Mouse (Mus musculus): ENCODE data around the gene Adamts13. TPM values are rescaled to one million over a fixed set of nuclear protein-coding genes. Genes with fewer than 3 reads are reported as not detected.

Adamts13 gene
- polyA plus RNA-seq, 1 experiment from 2014 or later: not detected

DNA sequence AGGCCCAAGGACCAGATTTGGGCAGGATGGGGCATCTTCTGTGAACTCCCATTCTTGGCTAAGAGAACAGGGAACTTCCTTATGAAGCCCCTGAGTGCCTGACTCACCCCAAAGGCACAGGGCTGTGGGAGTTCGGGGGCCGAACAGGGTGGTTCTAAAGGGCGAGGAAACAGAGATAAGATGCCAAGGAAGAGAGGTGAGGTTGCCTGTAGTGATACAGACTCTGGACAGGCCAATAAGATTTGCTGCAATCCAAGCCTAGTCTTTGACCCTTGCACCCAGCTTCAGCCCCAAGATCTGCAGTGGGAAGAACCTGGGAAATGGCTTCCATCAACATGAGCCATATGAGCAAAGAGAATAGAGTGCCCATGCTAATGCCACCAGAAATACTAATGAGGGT is 30.0 kb upstream of the Adamts13 start:
- H3K4me3 ChIP-seq (ENCODE audit: low read depth, low read length): no peak overlapping the region
- no peaks in the 10 kb centered on the region for H3K9me3 ChIP-seq (ENCODE audit: control insufficient read depth, low read length)
- DNase-seq (ENCODE audit: low spot score) (no peak), ATAC-seq (ENCODE audit: low read depth) (no peak)
- no peaks in the 10 kb centered on the region for H3K4me1 ChIP-seq (ENCODE audit: control insufficient read depth, insufficient read depth, low read length)
- H3K27me3 ChIP-seq (replicated peaks; ENCODE audit: control insufficient read depth, insufficient read depth, low read length): no peaks in the 10 kb centered on the region
- H3K27ac ChIP-seq (replicated peaks; ENCODE audit: low read depth, low read length): no peak overlapping the region
- H3K4me2 ChIP-seq (ENCODE audit: low read depth, low read length): no peak overlapping the region
- H3K9ac ChIP-seq (ENCODE audit: low read depth, low read length): no peak overlapping the region
- WGBS: 72% methylated on average over 3 of the region's 3 CpGs
- H3K36me3 ChIP-seq (ENCODE audit: control insufficient read depth, insufficient read depth, low read length): 0 out of 2 replicates have a peak, but pooled peaks cover 2% of the 10 kb centered on the region

GRCm38 (mm10) chr2:26950411-26950810 is 22.8 kb upstream of the Adamts13 start:
- no peak overlapping the region for H3K9ac ChIP-seq (ENCODE audit: low read depth, low read length)
- peaks cover 58% of the 10 kb centered on the region for H3K36me3 ChIP-seq (ENCODE audit: control insufficient read depth, insufficient read depth, low read length)
- 93% methylated on average over 2 of the region's 2 CpGs for WGBS
- no peak overlapping the region for H3K4me2 ChIP-seq (ENCODE audit: low read depth, low read length)
- no peaks in the 10 kb centered on the region for H3K9me3 ChIP-seq (ENCODE audit: control insufficient read depth, low read length)
- DNase-seq (ENCODE audit: low spot score) (no peak), ATAC-seq (ENCODE audit: low read depth) (no peak)
- H3K27ac ChIP-seq (replicated peaks; ENCODE audit: low read depth, low read length): no peak overlapping the region
- no peaks in the 10 kb centered on the region for H3K27me3 ChIP-seq (replicated peaks; ENCODE audit: control insufficient read depth, insufficient read depth, low read length)
- H3K4me1 ChIP-seq (ENCODE audit: control insufficient read depth, insufficient read depth, low read length): no peaks in the 10 kb centered on the region
- H3K4me3 ChIP-seq (ENCODE audit: low read depth, low read length): no peak overlapping the region

- DNase-seq (ENCODE audit: low spot score) (no peak), ATAC-seq (ENCODE audit: low read depth) (no peak)
- no peak overlapping the region for H3K9ac ChIP-seq (ENCODE audit: low read depth, low read length)
- 81% methylated on average over 8 of the region's 8 CpGs for WGBS
- H3K4me2 ChIP-seq (ENCODE audit: low read depth, low read length): no peak overlapping the region
- H3K4me1 ChIP-seq (ENCODE audit: control insufficient read depth, insufficient read depth, low read length): no peaks in the 10 kb centered on the region
- H3K27ac ChIP-seq (replicated peaks; ENCODE audit: low read depth, low read length): no peak overlapping the region
- no peak overlapping the region for H3K4me3 ChIP-seq (ENCODE audit: low read depth, low read length)
- no peaks in the 10 kb centered on the region for H3K27me3 ChIP-seq (replicated peaks; ENCODE audit: control insufficient read depth, insufficient read depth, low read length)
- no peaks in the 10 kb centered on the region for H3K9me3 ChIP-seq (ENCODE audit: control insufficient read depth, low read length)
- H3K36me3 ChIP-seq (ENCODE audit: control insufficient read depth, insufficient read depth, low read length): peaks cover 68% of the 10 kb centered on the region
Observed at GRCm38 (mm10) chr2:26951346-26951905, 21.8 kb upstream of the Adamts13 start.

DNA sequence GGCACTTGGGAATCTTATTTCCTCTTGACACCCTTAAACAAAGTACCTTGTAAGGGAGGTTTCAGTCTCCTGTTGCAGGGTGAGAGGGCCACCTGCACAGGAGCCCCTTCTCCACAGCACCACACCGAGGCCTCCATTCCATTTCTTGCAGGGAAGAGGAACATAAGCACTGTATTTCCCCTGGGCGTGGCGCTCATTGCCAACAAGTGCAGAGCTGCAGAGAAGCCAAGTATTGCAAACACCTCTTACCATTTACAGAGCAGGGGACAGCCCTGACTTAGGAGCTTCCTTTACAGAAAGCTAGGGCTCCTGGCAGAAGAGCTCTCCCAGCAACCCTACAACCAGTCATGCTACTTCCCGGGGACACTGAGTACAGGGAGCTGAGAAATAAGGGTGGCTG is 21.0 kb upstream of the Adamts13 start:
- Histone ChIP-seq H3K27me3 (replicated peaks; ENCODE audit: control insufficient read depth, insufficient read depth, low read length) (no peaks in the 10 kb centered on the region), H3K4me2 (ENCODE audit: low read depth, low read length) (no peak overlapping the region), H3K9me3 (ENCODE audit: control insufficient read depth, low read length) (no peaks in the 10 kb centered on the region), H3K4me3 (ENCODE audit: low read depth, low read length) (no peak overlapping the region), H3K4me1 (ENCODE audit: control insufficient read depth, insufficient read depth, low read length) (no peaks in the 10 kb centered on the region), H3K36me3 (ENCODE audit: control insufficient read depth, insufficient read depth, low read length) (peaks cover 73% of the 10 kb centered on the region), H3K27ac (replicated peaks; ENCODE audit: low read depth, low read length) (no peak overlapping the region), H3K9ac (ENCODE audit: low read depth, low read length) (no peak overlapping the region)
- DNase-seq (ENCODE audit: low spot score) (no peak), ATAC-seq (ENCODE audit: low read depth) (no peak)
- WGBS: 92% methylated on average over 4 of the region's 4 CpGs

GRCm38 (mm10) chr2:26952866-26953265 is 20.4 kb upstream of the Adamts13 start:
- ATAC-seq (ENCODE audit: low read depth) (no peak), DNase-seq (ENCODE audit: low spot score) (no peak)
- no peak overlapping the region for H3K4me2 ChIP-seq (ENCODE audit: low read depth, low read length)
- 82% methylated on average over 8 of the region's 8 CpGs for WGBS
- H3K4me3 ChIP-seq (ENCODE audit: low read depth, low read length): no peak overlapping the region
- H3K9ac ChIP-seq (ENCODE audit: low read depth, low read length): no peak overlapping the region
- H3K27ac ChIP-seq (replicated peaks; ENCODE audit: low read depth, low read length): no peak overlapping the region
- no peaks in the 10 kb centered on the region for H3K27me3 ChIP-seq (replicated peaks; ENCODE audit: control insufficient read depth, insufficient read depth, low read length)
- H3K36me3 ChIP-seq (ENCODE audit: control insufficient read depth, insufficient read depth, low read length): peaks cover 80% of the 10 kb centered on the region
- no peaks in the 10 kb centered on the region for H3K4me1 ChIP-seq (ENCODE audit: control insufficient read depth, insufficient read depth, low read length)
- no peaks in the 10 kb centered on the region for H3K9me3 ChIP-seq (ENCODE audit: control insufficient read depth, low read length)

DNA sequence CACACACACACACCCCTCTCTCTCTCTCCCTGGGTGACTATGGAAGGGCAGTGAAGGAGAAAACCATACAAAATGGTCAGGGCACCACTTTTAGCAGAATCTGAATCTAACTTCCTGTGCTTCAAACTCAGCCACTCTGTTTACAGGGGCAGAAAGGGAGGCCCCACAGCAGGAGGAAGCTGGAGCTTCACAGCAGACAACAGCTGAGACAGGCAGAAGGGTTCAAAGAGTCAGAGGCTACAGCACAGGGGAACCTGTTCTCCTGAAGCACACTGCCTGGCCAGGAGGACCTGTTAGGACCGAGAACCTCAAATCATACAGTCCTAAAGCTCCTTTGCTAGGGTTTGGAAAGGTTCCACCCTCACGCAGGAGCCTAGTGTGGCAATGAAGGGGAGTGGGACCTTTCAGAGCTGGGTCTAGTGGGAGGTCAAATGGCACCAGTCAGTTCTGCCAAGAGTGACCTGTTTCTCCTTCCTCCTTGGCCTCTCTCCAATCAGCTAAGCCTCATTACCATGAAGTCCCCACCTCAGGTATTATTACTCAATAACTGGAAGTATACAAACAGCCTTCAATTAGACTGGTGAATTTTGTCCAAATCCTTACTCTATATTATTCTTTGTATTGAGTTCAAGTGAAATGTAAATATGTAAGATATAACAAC is 18.4 kb upstream of the Adamts13 start:
- DNase-seq (ENCODE audit: low spot score) (no peak), ATAC-seq (ENCODE audit: low read depth) (no peak)
- H3K4me2 ChIP-seq (ENCODE audit: low read depth, low read length): no peak overlapping the region
- H3K9ac ChIP-seq (ENCODE audit: low read depth, low read length): no peak overlapping the region
- H3K4me1 ChIP-seq (ENCODE audit: control insufficient read depth, insufficient read depth, low read length): no peaks in the 10 kb centered on the region
- H3K4me3 ChIP-seq (ENCODE audit: low read depth, low read length): no peak overlapping the region
- H3K27me3 ChIP-seq (replicated peaks; ENCODE audit: control insufficient read depth, insufficient read depth, low read length): no peaks in the 10 kb centered on the region
- WGBS: 89% methylated on average over 2 of the region's 2 CpGs
- peaks cover 90% of the 10 kb centered on the region for H3K36me3 ChIP-seq (ENCODE audit: control insufficient read depth, insufficient read depth, low read length)
- no peak overlapping the region for H3K27ac ChIP-seq (replicated peaks; ENCODE audit: low read depth, low read length)
- H3K9me3 ChIP-seq (ENCODE audit: control insufficient read depth, low read length): no peaks in the 10 kb centered on the region

DNA sequence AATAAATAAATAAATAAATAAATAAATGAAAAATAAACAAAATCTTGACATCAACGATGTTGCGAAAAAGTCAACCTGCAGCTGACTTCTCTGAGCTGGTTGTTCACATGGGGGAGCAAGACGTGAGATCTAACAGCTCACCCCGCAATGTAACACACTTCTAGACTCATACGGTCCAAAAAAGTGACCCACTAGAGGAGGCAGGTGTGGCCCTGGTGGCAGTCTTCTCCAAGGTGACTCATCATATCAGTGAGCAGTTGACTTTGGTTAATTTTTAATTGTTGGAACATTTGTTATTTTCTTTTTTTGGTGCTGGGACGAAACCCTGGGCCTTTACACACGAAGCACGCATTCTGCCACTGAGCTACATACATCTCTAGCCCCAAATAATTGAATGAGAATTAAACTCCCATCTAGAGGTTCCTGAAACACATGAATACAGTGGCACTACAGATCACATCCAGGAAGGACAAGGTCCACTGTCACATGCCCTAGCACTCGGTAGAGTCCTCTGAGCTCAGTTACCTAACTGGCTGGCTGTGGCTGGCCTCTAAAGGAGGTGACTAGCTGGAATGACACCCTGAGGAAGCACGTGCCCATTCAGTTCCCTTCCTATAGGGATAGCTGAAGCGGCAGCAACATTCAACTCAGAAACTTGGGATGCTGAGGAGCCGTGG is 16.3 kb upstream of the Adamts13 start:
- 97% methylated on average over 12 of the region's 12 CpGs for WGBS
- Histone ChIP-seq H3K9ac (ENCODE audit: low read depth, low read length) (no peak overlapping the region), H3K4me2 (ENCODE audit: low read depth, low read length) (no peak overlapping the region), H3K36me3 (ENCODE audit: control insufficient read depth, insufficient read depth, low read length) (peaks cover 95% of the 10 kb centered on the region), H3K27me3 (replicated peaks; ENCODE audit: control insufficient read depth, insufficient read depth, low read length) (no peaks in the 10 kb centered on the region), H3K27ac (replicated peaks; ENCODE audit: low read depth, low read length) (no peak overlapping the region), H3K4me3 (ENCODE audit: low read depth, low read length) (no peak overlapping the region), H3K4me1 (ENCODE audit: control insufficient read depth, insufficient read depth, low read length) (no peaks in the 10 kb centered on the region), H3K9me3 (ENCODE audit: control insufficient read depth, low read length) (no peaks in the 10 kb centered on the region)
- DNase-seq (ENCODE audit: low spot score) (no peak), ATAC-seq (ENCODE audit: low read depth) (no peak)

- no peak for DNase-seq (ENCODE audit: low spot score)
- no peak overlapping the region for H3K4me3 ChIP-seq (ENCODE audit: low read depth, low read length)
- H3K4me2 ChIP-seq (ENCODE audit: low read depth, low read length): no peak overlapping the region
- no peak for ATAC-seq (ENCODE audit: low read depth)
- 74% methylated on average over 2 of the region's 2 CpGs for WGBS
- peaks cover 94% of the 10 kb centered on the region for H3K36me3 ChIP-seq (ENCODE audit: control insufficient read depth, insufficient read depth, low read length)
- H3K27me3 ChIP-seq (replicated peaks; ENCODE audit: control insufficient read depth, insufficient read depth, low read length): no peaks in the 10 kb centered on the region
- H3K27ac ChIP-seq (replicated peaks; ENCODE audit: low read depth, low read length): no peak overlapping the region
- no peaks in the 10 kb centered on the region for H3K4me1 ChIP-seq (ENCODE audit: control insufficient read depth, insufficient read depth, low read length)
- H3K9me3 ChIP-seq (ENCODE audit: control insufficient read depth, low read length): no peaks in the 10 kb centered on the region
- H3K9ac ChIP-seq (ENCODE audit: low read depth, low read length): no peak overlapping the region
Observed at GRCm38 (mm10) chr2:26957488-26957859, 15.7 kb upstream of the Adamts13 start.

DNA sequence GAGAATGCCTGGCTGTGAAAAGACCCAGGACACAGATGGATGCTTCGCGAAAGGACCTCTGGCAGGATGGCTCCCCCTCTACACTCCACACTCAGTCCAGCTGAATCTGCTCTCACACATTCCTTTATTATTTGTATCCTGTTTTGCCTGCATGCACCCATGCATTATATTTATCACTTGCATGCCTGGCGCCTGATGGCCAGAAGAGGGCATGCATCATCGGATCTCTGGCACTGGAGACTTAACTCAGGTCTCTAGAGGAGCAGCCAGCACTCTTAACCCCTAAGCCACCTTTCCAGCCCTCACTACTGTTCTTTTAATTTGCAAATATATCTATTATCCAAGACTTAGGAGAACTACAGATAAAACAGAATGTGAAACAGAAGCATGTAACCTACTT is 12.5 kb upstream of the Adamts13 start:
- no peak overlapping the region for H3K27ac ChIP-seq (replicated peaks; ENCODE audit: low read depth, low read length)
- H3K9me3 ChIP-seq (ENCODE audit: control insufficient read depth, low read length): no peaks in the 10 kb centered on the region
- peaks cover 13% of the 10 kb centered on the region for H3K4me1 ChIP-seq (ENCODE audit: control insufficient read depth, insufficient read depth, low read length)
- H3K4me3 ChIP-seq (ENCODE audit: low read depth, low read length): no peak overlapping the region
- peaks cover 61% of the 10 kb centered on the region for H3K36me3 ChIP-seq (ENCODE audit: control insufficient read depth, insufficient read depth, low read length)
- ATAC-seq (ENCODE audit: low read depth) (no peak), DNase-seq (ENCODE audit: low spot score) (no peak)
- no peaks in the 10 kb centered on the region for H3K27me3 ChIP-seq (replicated peaks; ENCODE audit: control insufficient read depth, insufficient read depth, low read length)
- H3K9ac ChIP-seq (ENCODE audit: low read depth, low read length): no peak overlapping the region
- WGBS: 74% methylated on average over 4 of the region's 4 CpGs
- no peak overlapping the region for H3K4me2 ChIP-seq (ENCODE audit: low read depth, low read length)

Measured in embryonic facial prominence, embryonic 14.5 days (tissue).